Mouse (Mus musculus) T-helper 2 cell (primary cell): ENCODE data around the gene Wwox.
"Not testable (repeated sequence)": the region's sequence is repeated elsewhere in the genome, so short reads cannot be mapped to it uniquely, and the experiment has no call there.

Experiments used
- in situ Hi-C: fragments of 300-600 bp; cut with MboI, MseI; formaldehyde crosslinking; loops from one replicate; pipeline ENCODE4 v1.15.1; 2025; ENCODE audit warnings: high pct_unique_total_duplicates

Wwox gene

GRCm38 (mm10) chr8:114801428-114802134, 362.1 kb downstream of the Wwox start:
- in situ Hi-C loops: no loop called here

GRCm38 (mm10) chr8:114803113-114803512, 363.7 kb downstream of the Wwox start:
- in situ Hi-C loops: no loop called here

GRCm38 (mm10) chr8:114806826-114807420, 367.5 kb downstream of the Wwox start:
- in situ Hi-C loops: no loop called here

- in situ Hi-C loops: no loop called here
These were observed 368.4 kb downstream of the Wwox start for GRCm38 (mm10) chr8:114807676-114808426.

GRCm38 (mm10) chr8:114810470-114810869, 371.0 kb downstream of the Wwox start:
- in situ Hi-C loops: no loop called here

GRCm38 (mm10) chr8:114813830-114814229, 374.4 kb downstream of the Wwox start:
- in situ Hi-C loops: no loop called here

GRCm38 (mm10) chr8:114814769-114815736, 375.6 kb downstream of the Wwox start:
- in situ Hi-C loops: no loop called here

GRCm38 (mm10) chr8:114816343-114816742, 376.9 kb downstream of the Wwox start:
- in situ Hi-C loops: no loop called here

GRCm38 (mm10) chr8:114816949-114817348, 377.5 kb downstream of the Wwox start:
- in situ Hi-C loops: no loop called here

GRCm38 (mm10) chr8:114821543-114821942, 382.1 kb downstream of the Wwox start:
- in situ Hi-C loops: no loop called here

- in situ Hi-C loops: no loop called here
These were observed 386.0 kb downstream of the Wwox start for GRCm38 (mm10) chr8:114825460-114825859.

- in situ Hi-C loops: no loop called here
These were observed 387.5 kb downstream of the Wwox start for GRCm38 (mm10) chr8:114826991-114827390.

GRCm38 (mm10) chr8:114827810-114828209, 388.4 kb downstream of the Wwox start:
- in situ Hi-C loops: not testable (repeated sequence)

- in situ Hi-C loops: no loop called here
These were observed 392.1 kb downstream of the Wwox start for GRCm38 (mm10) chr8:114831595-114831994.

- in situ Hi-C loops: no loop called here
These were observed 392.9 kb downstream of the Wwox start for GRCm38 (mm10) chr8:114832251-114832774.

GRCm38 (mm10) chr8:114834730-114835129, 395.3 kb downstream of the Wwox start:
- in situ Hi-C loops: no loop called here

GRCm38 (mm10) chr8:114839998-114840397, 400.5 kb downstream of the Wwox start:
- in situ Hi-C loops: no loop called here

- in situ Hi-C loops: no loop called here
These were observed 408.2 kb downstream of the Wwox start for GRCm38 (mm10) chr8:114847666-114848065.

- in situ Hi-C loops: no loop called here
These were observed 410.0 kb downstream of the Wwox start for GRCm38 (mm10) chr8:114849461-114849860.

- in situ Hi-C loops: no loop called here
These were observed 410.8 kb downstream of the Wwox start for GRCm38 (mm10) chr8:114850014-114850870.
